Mouse (Mus musculus) limb, embryonic 14.5 days (tissue): Measurements from ENCODE around the gene Hist1h2br. TPM values are rescaled to one million over a fixed set of nuclear protein-coding genes. Genes with fewer than 3 reads are reported as not detected.
"Not testable (repeated sequence)": the region's sequence is repeated elsewhere in the genome, so short reads cannot be mapped to it uniquely, and the experiment has no call there.

ENCODE experiments used
- ATAC-seq: fragments of 200-750 bp; cut with Nextera tagmentation; 2 replicates; pipeline ENCODE4 v1.8.0; 2017; ENCODE audit warnings: low read depth, moderate number of reproducible peaks, moderate TSS enrichment; ENCODE audit not compliant: low FRiP score
- DNase-seq: peaks from one replicate; pipeline ENCODE4 v3.0.0-alpha.2; 2015; ENCODE audit warnings: low spot score
- H3K27ac ChIP-seq: fragments of 300-500 bp; sonication (generic); replicated peaks from 2 replicates; pipeline ENCODE4 v1.5.1; 2014; ENCODE audit warnings: low read depth, mild to moderate bottlenecking, low read length, moderate library complexity, mixed read lengths
- H3K27me3 ChIP-seq: fragments of 300-500 bp; sonication (generic); 2 replicates; pipeline ENCODE4 v1.6.1; 2014; ENCODE audit warnings: low read length, mixed read lengths; ENCODE audit not compliant: control insufficient read depth, insufficient read depth
- H3K36me3 ChIP-seq: fragments of 300-500 bp; sonication (generic); 2 replicates; pipeline ENCODE4 v1.6.1; 2014; ENCODE audit warnings: mild to moderate bottlenecking, low read length, moderate library complexity, mixed read lengths; ENCODE audit not compliant: control insufficient read depth, insufficient read depth
- H3K4me1 ChIP-seq: fragments of 300-500 bp; sonication (generic); 2 replicates; pipeline ENCODE4 v1.6.1; 2014; ENCODE audit warnings: antibody characterized with exemption, low read length, mixed read lengths; ENCODE audit not compliant: control insufficient read depth, insufficient read depth
- H3K4me2 ChIP-seq: fragments of 300-500 bp; sonication (generic); replicated peaks from 2 replicates; pipeline ENCODE4 v1.6.1; 2014; ENCODE audit warnings: low read depth, mild to moderate bottlenecking, low read length, moderate library complexity; ENCODE audit not compliant: severe bottlenecking
- H3K4me3 ChIP-seq: fragments of 300-500 bp; sonication (generic); replicated peaks from 2 replicates; pipeline ENCODE4 v1.5.1; 2014; ENCODE audit warnings: low read length
- H3K9ac ChIP-seq: fragments of 300-500 bp; sonication (generic); 2 replicates; pipeline ENCODE4 v1.6.1; 2014; ENCODE audit warnings: mild to moderate bottlenecking, low read depth, low read length, moderate library complexity; ENCODE audit not compliant: severe bottlenecking
- H3K9me3 ChIP-seq: fragments of 300-500 bp; sonication (generic); 2 replicates; pipeline ENCODE4 v1.6.1; 2016; ENCODE audit warnings: low read length; ENCODE audit not compliant: control insufficient read depth
- POLR2A ChIP-seq: fragments of 200-500 bp; IDR thresholded peaks from 2 replicates; pipeline ENCODE4 v1.8.0; 2012; ENCODE audit warnings: inconsistent platforms, mild to moderate bottlenecking, moderate library complexity, borderline replicate concordance; ENCODE audit not compliant: insufficient read depth, insufficient read length; ENCODE audit errors: extremely low read depth
- WGBS: fragments of 180-500 bp; shearing (Covaris S2); extraction: QIAGEN DNeasy Blood & Tissue Kit; methylation state at CpG from one replicate; pipeline ENCODE4 v1.1.7; 2014; 5-methylcytosine and 5-hydroxymethylcytosine counted together
- polyA plus RNA-seq, 2 experiments: library from polyadenylated mRNA; depleted of rRNA in 1 of 2; stranded (reverse) in 1 of 2; unstranded in 1 of 2; fragments of >200 nt; fragmentation: Nextera tagmentation in 1 of 2; extraction: Ambion mirVana in 1 of 2; gene quantifications; 2 replicates each; pipeline versions ENCODE4 v1.2.1 to v1.2.3; 2012 to 2014

The Hist1h2br gene
- polyA plus RNA-seq, 2 experiments, result 7.1 to 19.2 TPM

- peak; percentile 18 for DNase-seq
- peaks cover 27% of the 10 kb centered on the region for H3K4me1 ChIP-seq
- no peaks in the 10 kb centered on the region for H3K27me3 ChIP-seq
- no peaks in the 10 kb centered on the region for H3K9me3 ChIP-seq
- H3K27ac ChIP-seq, result peak overlapping the region; percentile 79
- H3K9ac ChIP-seq, result peak overlapping the region; percentile 50
- WGBS, result 20% methylated on average over 11 of the region's 21 CpGs
- H3K36me3 ChIP-seq, result no peaks in the 10 kb centered on the region
- no peak for TF ChIP-seq POLR2A
- H3K4me2 ChIP-seq, result peak overlapping the region; percentile 46
- ATAC-seq, result no peak
- peak overlapping the region; percentile 37 for H3K4me3 ChIP-seq
Observed at GRCm38 (mm10) chr13:21787760-21788593, 45.6 kb upstream of the Hist1h2br start.

- DNase-seq, result no peak
- WGBS, result 58% methylated on average over 6 of the region's 6 CpGs
- H3K4me2 ChIP-seq, result no peak overlapping the region
- ATAC-seq, result no peak
- no peak overlapping the region for H3K27ac ChIP-seq
- H3K9ac ChIP-seq, result no peak overlapping the region
- peaks cover 19% of the 10 kb centered on the region for H3K4me1 ChIP-seq
- no peak overlapping the region for H3K4me3 ChIP-seq
- no peak for TF ChIP-seq POLR2A
- no peaks in the 10 kb centered on the region for H3K36me3 ChIP-seq
- H3K9me3 ChIP-seq, result no peaks in the 10 kb centered on the region
- H3K27me3 ChIP-seq, result no peaks in the 10 kb centered on the region
Observed at GRCm38 (mm10) chr13:21789925-21790324, 43.6 kb upstream of the Hist1h2br start.

- Histone ChIP-seq H3K27me3 (no peaks in the 10 kb centered on the region), H3K9me3 (no peaks in the 10 kb centered on the region), H3K4me1 (peaks cover 17% of the 10 kb centered on the region), H3K27ac (no peak overlapping the region; the same call in 1 of the 2 replicates), H3K4me2 (peak overlapping the region; percentile 27), H3K9ac (peak overlapping the region; percentile 31; the same call in 1 of the 2 replicates), H3K4me3 (0 out of 2 replicates have a peak overlapping the region, but pooled peaks have one; percentile 0), H3K36me3 (no peaks in the 10 kb centered on the region)
- ATAC-seq, result no peak
- WGBS, result 13% methylated on average over 17 of the region's 18 CpGs
- no peak for DNase-seq
- no peak for TF ChIP-seq POLR2A
Observed at GRCm38 (mm10) chr13:21790601-21791283, 42.8 kb upstream of the Hist1h2br start.

- no peak overlapping the region for H3K4me2 ChIP-seq
- WGBS, result 87% methylated on average over 7 of the region's 7 CpGs
Observed at GRCm38 (mm10) chr13:21795584-21795983, 38.0 kb upstream of the Hist1h2br start.

GRCm38 (mm10) chr13:21797163-21797562 is 36.4 kb upstream of the Hist1h2br start:
- DNase-seq, H3K36me3 ChIP-seq, ATAC-seq, H3K9ac ChIP-seq, H3K4me2 ChIP-seq, H3K27me3 ChIP-seq, H3K27ac ChIP-seq, H3K4me3 ChIP-seq, H3K9me3 ChIP-seq, H3K4me1 ChIP-seq: not testable (repeated sequence)

More at GRCm38 (mm10) chr13:21795584-21795983, 38.0 kb upstream of the Hist1h2br start:
- DNase-seq, result no peak
- ATAC-seq, result no peak
- Histone ChIP-seq H3K9ac (no peak overlapping the region), H3K4me1 (0 out of 2 replicates have a peak, but pooled peaks cover 4% of the 10 kb centered on the region), H3K27me3 (no peaks in the 10 kb centered on the region), H3K4me3 (no peak overlapping the region), H3K27ac (no peak overlapping the region), H3K36me3 (no peaks in the 10 kb centered on the region), H3K9me3 (no peaks in the 10 kb centered on the region)
- no peak for TF ChIP-seq POLR2A

- H3K4me2 ChIP-seq, H3K4me3 ChIP-seq, H3K36me3 ChIP-seq, H3K4me1 ChIP-seq, H3K27ac ChIP-seq, H3K27me3 ChIP-seq, DNase-seq, H3K9me3 ChIP-seq, H3K9ac ChIP-seq: not testable (repeated sequence)
- peak; percentile 79 for ATAC-seq
- no CpG with 5 or more reads among the region's 4 CpGs for WGBS
Observed at GRCm38 (mm10) chr13:21803058-21803457, 30.5 kb upstream of the Hist1h2br start.

GRCm38 (mm10) chr13:21810073-21810472 is 23.5 kb upstream of the Hist1h2br start, which contains the start of the genes Hist1h2bq and Hist1h2ao:
Hist1h2bq (minus strand) TSS chr13:21810197.
Hist1h2ao (plus strand) TSS chr13:21810465.
- H3K36me3 ChIP-seq, H3K4me2 ChIP-seq, DNase-seq, H3K9ac ChIP-seq, H3K4me3 ChIP-seq, H3K27ac ChIP-seq, H3K9me3 ChIP-seq, H3K27me3 ChIP-seq, H3K4me1 ChIP-seq: not testable (repeated sequence)
- peak; percentile 94 for ATAC-seq
- WGBS, result no CpG with 5 or more reads among the region's 23 CpGs
